Mouse (Mus musculus): ENCODE results near the gene Mamdc4. TPM values are rescaled to one million over a fixed set of nuclear protein-coding genes. Genes with fewer than 3 reads are reported as not detected.

Mamdc4 gene
- polyA plus RNA-seq (2014; fragmentation: Illumina TruSeq; extraction: RNeasy Lipid Tissue Mini Kit (QIAGEN cat#74804); ENCODE audit: low read depth, low replicate concordance), result not detected

DNA sequence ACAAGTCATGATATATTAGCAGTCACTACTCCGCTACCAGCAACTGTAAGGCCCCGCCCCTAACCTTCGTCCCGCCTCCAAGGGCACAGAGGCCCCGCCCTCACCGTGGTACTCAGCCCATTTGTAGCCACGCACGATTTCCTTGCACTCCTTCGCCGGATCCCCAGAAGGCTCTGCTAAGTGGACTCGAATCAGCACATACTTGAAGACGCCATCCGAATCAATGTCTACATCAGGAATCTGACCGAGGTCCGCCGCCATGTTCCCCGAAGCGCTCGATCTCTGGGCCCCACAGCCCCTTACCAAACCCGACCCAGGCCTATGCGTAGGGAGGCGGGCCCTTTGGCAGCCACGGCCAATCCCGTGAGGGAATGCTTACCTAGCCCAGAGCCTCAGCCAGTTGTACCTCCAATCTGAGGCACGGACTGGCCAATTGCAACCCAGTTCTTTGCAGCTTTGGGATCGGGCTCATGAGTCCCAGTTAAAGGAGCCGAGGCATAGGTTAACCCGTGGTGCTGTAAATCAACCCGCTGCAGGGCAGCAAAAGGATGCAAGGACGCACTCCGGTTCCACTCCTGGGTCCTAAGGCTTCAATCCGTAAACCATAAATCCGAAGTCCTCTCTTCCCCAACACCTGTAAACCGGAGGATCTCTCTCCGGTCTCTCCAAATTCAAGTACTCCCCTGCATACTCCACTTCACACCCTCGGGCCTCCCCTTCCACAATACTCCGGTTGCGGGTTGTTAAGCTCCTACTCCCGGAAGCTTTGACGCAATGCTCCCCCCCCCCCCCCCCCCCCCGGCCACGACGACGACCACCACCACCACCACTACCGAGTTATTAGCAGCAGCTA, at the start of gene Mamdc4, which contains the start of gene Phpt1:
TSS of gene Mamdc4 (minus strand) at position 267 of the 853 bp plus-strand sequence.
TSS of gene Phpt1 (minus strand) at position 646 of the 853 bp plus-strand sequence.

DNA sequence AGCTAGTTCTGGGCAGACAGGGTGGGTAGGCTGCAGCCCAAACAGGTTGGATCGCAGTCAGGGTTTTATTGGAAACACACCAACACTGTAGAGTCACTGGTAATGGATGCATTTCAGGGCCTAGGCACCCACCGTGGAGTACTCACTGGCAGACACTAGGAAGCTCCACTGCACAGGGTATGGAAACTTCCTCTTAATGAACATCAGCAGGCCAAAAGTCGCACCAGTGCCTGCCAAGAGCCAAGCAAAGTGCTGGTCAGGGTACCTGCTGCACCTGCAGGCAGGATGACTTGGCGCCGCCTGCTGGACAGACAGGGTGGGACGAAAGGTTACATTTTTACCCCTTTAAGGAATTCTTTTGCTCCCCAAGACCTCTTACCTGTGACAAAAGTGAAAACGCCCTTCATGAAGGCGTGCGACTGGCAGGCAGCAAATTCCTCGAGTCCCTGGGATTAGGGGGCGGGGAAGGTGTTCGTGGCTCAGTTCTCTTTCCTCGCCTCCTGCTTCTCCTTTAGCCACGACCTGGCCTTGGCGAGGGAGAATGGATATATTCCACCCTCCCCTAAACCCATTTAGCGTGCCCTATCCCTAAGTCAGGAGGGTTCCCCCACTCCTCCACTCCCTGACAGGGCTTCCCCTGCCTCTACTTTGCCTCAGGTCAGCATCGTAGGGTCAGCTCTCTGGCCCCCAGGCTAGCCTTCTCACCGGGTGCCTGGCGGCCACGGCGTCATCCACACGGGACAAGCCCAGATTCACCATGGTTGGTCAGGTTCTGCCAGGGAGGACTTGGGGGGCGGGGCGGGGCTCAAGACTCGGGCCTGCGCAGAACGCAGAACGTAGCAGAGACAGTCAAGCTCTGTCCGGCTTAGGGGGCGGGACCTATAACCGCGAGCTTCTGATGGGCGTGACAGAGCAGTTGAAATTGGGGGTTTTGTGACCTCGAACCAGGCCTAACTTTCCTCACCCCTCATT, 46.9 kb upstream of the Mamdc4 start, which contains the start of gene Tmem141:
TSS of gene Tmem141 (minus strand) at position 777 of the 972 bp plus-strand sequence.

DNA sequence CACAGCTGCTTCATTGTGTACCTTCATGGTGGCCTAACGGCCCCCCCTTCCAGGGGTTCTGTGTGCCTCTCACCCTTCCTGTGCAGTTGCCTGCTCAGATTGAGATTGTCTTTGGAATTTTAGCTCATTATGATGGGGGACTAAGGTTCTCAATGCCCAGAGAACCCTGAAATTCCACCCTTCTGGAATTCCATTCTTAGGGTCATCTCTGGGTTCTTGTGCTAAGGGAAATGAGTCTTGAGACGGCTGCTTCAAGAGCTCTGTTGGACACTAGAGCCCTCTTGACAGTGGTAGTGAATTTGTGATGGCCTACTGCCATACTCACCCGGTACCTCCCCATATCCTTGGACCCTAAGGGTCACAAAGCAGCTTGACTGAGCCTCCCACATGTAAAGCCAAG, 42.9 kb upstream of the Mamdc4 start, which contains the start of gene Ccdc183:
TSS of gene Ccdc183 (minus strand) at position 101 of the 400 bp plus-strand sequence.

DNA sequence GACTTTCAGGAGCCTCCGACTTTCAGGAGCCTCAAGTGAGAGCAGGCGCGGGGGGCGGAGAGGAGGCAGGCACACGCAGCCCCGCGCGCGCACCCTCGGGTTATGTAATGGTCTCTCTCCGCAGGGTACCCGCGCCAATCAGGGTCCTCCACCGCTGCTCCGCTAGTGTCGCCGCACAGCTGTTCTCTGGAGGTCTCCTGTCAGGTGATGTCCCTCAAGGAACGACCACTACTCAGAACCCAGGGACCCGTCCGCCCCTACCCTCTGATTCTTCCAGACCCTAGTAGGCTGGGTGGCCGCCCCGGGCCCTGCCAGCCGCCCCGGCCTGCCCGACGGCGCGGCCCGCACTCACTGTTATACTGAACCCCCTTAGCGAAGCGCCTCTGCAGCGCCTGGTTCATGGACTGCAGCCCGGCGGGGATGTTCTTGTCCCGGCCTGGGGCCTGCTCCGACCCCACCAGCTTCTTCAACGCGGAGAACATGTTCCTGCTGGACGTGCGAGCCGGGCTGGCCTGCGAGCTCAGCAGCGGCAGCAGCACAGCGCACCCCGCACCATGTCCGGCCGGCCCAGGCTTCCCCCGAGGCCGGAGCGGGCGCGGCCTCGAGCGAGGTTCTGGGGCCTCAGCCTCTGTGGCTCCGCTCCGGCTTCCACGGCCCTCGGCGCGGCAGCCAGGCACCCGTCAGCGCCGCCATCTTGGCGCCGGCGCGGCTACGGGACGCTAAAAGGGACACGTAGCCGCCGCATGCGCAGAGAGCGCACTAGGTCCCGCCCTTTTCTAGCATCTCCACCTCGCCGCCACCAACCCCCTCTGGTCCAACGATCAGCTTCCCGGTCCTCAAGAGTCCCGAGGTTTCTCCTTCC, 33.3 kb upstream of the Mamdc4 start, which contains the start of gene Rabl6:
TSS of gene Rabl6 (minus strand) at position 761 of the 862 bp plus-strand sequence.

DNA sequence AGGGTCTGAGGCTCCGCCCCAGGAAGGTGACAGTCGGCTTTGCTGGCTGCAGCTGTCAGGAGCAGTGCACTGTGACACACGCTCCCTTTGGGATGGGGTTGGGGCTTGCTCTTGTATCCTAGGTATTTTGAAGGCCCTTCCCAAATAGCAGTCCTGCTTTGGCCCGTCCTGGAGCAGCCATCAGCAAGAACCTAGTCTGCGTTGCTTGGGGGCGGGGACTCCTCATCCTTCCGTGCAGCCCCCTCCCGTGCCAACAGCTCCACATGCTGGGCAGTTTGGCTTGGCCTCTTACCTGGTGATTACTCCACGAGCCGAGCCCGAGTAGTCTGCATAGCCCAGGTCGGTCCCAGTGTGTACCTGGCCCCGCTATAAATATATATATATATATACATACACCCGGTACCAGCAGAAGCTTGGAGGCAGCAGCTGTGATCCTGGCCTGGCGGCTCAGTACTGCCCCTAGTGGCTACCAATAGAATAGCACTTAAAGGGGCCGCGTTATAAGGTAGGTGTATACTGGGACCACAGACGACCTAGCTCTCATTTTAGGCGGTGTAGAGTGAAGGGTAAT, 6.7 kb upstream of the Mamdc4 start, which contains the start of gene Ajm1:
TSS of gene Ajm1 (minus strand) at position 464 of the 571 bp plus-strand sequence.

DNA sequence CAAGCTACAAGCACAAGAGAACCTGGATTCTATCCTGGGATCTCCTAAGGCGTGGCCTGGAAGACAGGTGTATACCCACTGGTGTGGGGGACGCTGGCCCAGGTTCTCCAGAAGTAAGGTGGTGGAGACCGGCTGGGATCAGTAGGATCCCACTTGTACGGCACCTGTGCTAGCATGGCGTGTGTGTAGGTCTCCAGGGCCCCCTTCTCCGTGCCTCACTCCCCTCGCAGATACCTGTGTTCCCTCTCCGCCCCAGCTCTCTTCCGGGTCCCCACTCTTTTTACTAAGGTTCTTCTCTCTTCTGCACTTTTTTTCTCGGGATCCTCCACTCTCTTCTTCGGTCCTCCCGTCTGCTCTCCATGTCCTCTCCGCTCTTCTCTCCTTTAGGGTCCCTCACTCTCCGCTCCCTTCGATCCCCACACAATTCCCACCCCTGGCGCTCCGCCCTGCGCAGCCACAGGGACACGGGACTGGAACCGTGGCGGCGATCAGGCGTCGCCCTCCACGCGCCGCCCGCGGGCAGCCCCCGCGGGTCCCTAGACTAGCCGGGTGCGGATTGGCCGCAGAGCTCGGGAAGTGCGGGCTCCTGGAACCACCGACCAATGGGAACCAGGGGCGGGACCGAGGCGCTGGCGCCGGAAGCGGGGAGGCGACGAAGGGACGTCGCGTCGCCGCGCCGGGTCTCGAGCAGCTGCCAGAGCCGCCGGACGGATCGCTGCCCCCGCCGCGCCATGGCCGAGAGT, 17.3 kb downstream of the Mamdc4 start, which contains the start of gene Edf1:
TSS of gene Edf1 (plus strand) at position 627 of the 743 bp plus-strand sequence.

DNA sequence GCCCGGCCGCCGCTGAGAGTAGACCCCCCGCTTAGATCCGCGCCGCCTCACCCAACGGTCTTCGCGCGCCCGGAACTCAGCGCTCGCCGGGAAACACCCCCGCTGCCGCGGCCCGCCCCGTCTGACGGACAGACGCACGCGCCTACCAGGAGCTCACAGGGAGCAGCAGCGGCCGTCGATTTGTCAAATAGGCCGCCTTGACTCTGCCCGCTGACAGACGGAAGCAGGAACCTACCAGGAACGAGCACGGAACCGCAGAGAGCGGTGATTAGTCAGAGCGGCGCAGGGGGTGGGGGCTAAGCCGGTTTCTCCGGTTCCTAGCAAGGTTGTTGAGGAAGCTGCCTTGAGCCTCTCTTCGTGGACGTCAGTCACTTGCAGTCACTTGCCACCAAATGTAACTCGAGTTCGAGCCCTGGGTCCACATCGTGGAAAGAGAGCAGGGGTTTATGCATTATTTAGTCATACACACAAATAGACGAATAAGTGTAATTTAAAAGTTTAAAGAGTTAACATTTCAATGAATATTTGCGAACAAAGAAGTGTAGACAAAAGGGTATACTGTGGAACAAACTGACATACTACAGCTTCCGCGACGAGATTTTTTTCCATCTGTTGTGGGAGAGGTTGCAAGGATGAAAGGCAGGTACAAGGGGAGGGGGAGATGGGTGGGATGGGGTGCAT, 27.7 kb downstream of the Mamdc4 start, which contains the start of gene Traf2:
TSS of gene Traf2 (minus strand) at position 130 of the 681 bp plus-strand sequence.

Other genes with a start within 250 kb of the Mamdc4 start
- 15.0 TPM for gene Man1b1, start 242.5 kb downstream of the Mamdc4 start, polyA plus RNA-seq (2014; fragmentation: Illumina TruSeq; extraction: RNeasy Lipid Tissue Mini Kit (QIAGEN cat#74804); ENCODE audit: low read depth, low replicate concordance)
- 34.5 TPM for gene Dpp7, start 218.5 kb downstream of the Mamdc4 start, polyA plus RNA-seq (2014; fragmentation: Illumina TruSeq; extraction: RNeasy Lipid Tissue Mini Kit (QIAGEN cat#74804); ENCODE audit: low read depth, low replicate concordance)
- gene Uap1l1, start 209.2 kb downstream of the Mamdc4 start, polyA plus RNA-seq (2014; fragmentation: Illumina TruSeq; extraction: RNeasy Lipid Tissue Mini Kit (QIAGEN cat#74804); ENCODE audit: low read depth, low replicate concordance), result 3.9 TPM
- not detected for gene Sapcd2, start 202.5 kb downstream of the Mamdc4 start, polyA plus RNA-seq (2014; fragmentation: Illumina TruSeq; extraction: RNeasy Lipid Tissue Mini Kit (QIAGEN cat#74804); ENCODE audit: low read depth, low replicate concordance)
- gene Entpd2, start 179.0 kb downstream of the Mamdc4 start, polyA plus RNA-seq (2014; fragmentation: Illumina TruSeq; extraction: RNeasy Lipid Tissue Mini Kit (QIAGEN cat#74804); ENCODE audit: low read depth, low replicate concordance), result 0.36 TPM
- 4.3 TPM for gene Npdc1, start 175.5 kb downstream of the Mamdc4 start, polyA plus RNA-seq (2014; fragmentation: Illumina TruSeq; extraction: RNeasy Lipid Tissue Mini Kit (QIAGEN cat#74804); ENCODE audit: low read depth, low replicate concordance)
- not detected for gene Fut7, start 151.6 kb downstream of the Mamdc4 start, polyA plus RNA-seq (2014; fragmentation: Illumina TruSeq; extraction: RNeasy Lipid Tissue Mini Kit (QIAGEN cat#74804); ENCODE audit: low read depth, low replicate concordance)
- gene Abca2, start 146.1 kb downstream of the Mamdc4 start, polyA plus RNA-seq (2014; fragmentation: Illumina TruSeq; extraction: RNeasy Lipid Tissue Mini Kit (QIAGEN cat#74804); ENCODE audit: low read depth, low replicate concordance), result 0.77 TPM
- not detected for gene Clic3, start 118.0 kb downstream of the Mamdc4 start, polyA plus RNA-seq (2014; fragmentation: Illumina TruSeq; extraction: RNeasy Lipid Tissue Mini Kit (QIAGEN cat#74804); ENCODE audit: low read depth, low replicate concordance)
- gene Paxx, start 113.8 kb downstream of the Mamdc4 start, polyA plus RNA-seq (2014; fragmentation: Illumina TruSeq; extraction: RNeasy Lipid Tissue Mini Kit (QIAGEN cat#74804); ENCODE audit: low read depth, low replicate concordance), result 2.2 TPM
- gene Ptgds, start 104.8 kb downstream of the Mamdc4 start, polyA plus RNA-seq (2014; fragmentation: Illumina TruSeq; extraction: RNeasy Lipid Tissue Mini Kit (QIAGEN cat#74804); ENCODE audit: low read depth, low replicate concordance), result not detected
- gene Lcn12, start 80.9 kb downstream of the Mamdc4 start, polyA plus RNA-seq (2014; fragmentation: Illumina TruSeq; extraction: RNeasy Lipid Tissue Mini Kit (QIAGEN cat#74804); ENCODE audit: low read depth, low replicate concordance), result not detected
- gene Fbxw5, start 74.1 kb downstream of the Mamdc4 start, polyA plus RNA-seq (2014; fragmentation: Illumina TruSeq; extraction: RNeasy Lipid Tissue Mini Kit (QIAGEN cat#74804); ENCODE audit: low read depth, low replicate concordance), result 0.40 TPM
- 1.7 TPM for gene C8g, start 73.1 kb downstream of the Mamdc4 start, polyA plus RNA-seq (2014; fragmentation: Illumina TruSeq; extraction: RNeasy Lipid Tissue Mini Kit (QIAGEN cat#74804); ENCODE audit: low read depth, low replicate concordance)
- gene Traf2, start 27.9 kb downstream of the Mamdc4 start, polyA plus RNA-seq (2014; fragmentation: Illumina TruSeq; extraction: RNeasy Lipid Tissue Mini Kit (QIAGEN cat#74804); ENCODE audit: low read depth, low replicate concordance), result 0.65 TPM
- 0.89 TPM for gene Edf1, start 17.0 kb downstream of the Mamdc4 start, polyA plus RNA-seq (2014; fragmentation: Illumina TruSeq; extraction: RNeasy Lipid Tissue Mini Kit (QIAGEN cat#74804); ENCODE audit: low read depth, low replicate concordance)
- gene Phpt1, start 379 bp upstream of the Mamdc4 start, polyA plus RNA-seq (2014; fragmentation: Illumina TruSeq; extraction: RNeasy Lipid Tissue Mini Kit (QIAGEN cat#74804); ENCODE audit: low read depth, low replicate concordance), result 1.1 TPM
- gene Ajm1, start 6.9 kb upstream of the Mamdc4 start, polyA plus RNA-seq (2014; fragmentation: Illumina TruSeq; extraction: RNeasy Lipid Tissue Mini Kit (QIAGEN cat#74804); ENCODE audit: low read depth, low replicate concordance), result not detected
- 37.2 TPM for gene Rabl6, start 33.7 kb upstream of the Mamdc4 start, polyA plus RNA-seq (2014; fragmentation: Illumina TruSeq; extraction: RNeasy Lipid Tissue Mini Kit (QIAGEN cat#74804); ENCODE audit: low read depth, low replicate concordance)
- gene Ccdc183, start 42.8 kb upstream of the Mamdc4 start, polyA plus RNA-seq (2014; fragmentation: Illumina TruSeq; extraction: RNeasy Lipid Tissue Mini Kit (QIAGEN cat#74804); ENCODE audit: low read depth, low replicate concordance), result not detected
- gene Tmem141, start 47.2 kb upstream of the Mamdc4 start, polyA plus RNA-seq (2014; fragmentation: Illumina TruSeq; extraction: RNeasy Lipid Tissue Mini Kit (QIAGEN cat#74804); ENCODE audit: low read depth, low replicate concordance), result 4.8 TPM
- gene Fcna, start 53.2 kb upstream of the Mamdc4 start, polyA plus RNA-seq (2014; fragmentation: Illumina TruSeq; extraction: RNeasy Lipid Tissue Mini Kit (QIAGEN cat#74804); ENCODE audit: low read depth, low replicate concordance), result not detected
- gene Lcn8, start 78.3 kb upstream of the Mamdc4 start, polyA plus RNA-seq (2014; fragmentation: Illumina TruSeq; extraction: RNeasy Lipid Tissue Mini Kit (QIAGEN cat#74804); ENCODE audit: low read depth, low replicate concordance), result not detected
- gene Lcn5, start 83.1 kb upstream of the Mamdc4 start, polyA plus RNA-seq (2014; fragmentation: Illumina TruSeq; extraction: RNeasy Lipid Tissue Mini Kit (QIAGEN cat#74804); ENCODE audit: low read depth, low replicate concordance), result not detected
- not detected for gene Lcn6, start 101.9 kb upstream of the Mamdc4 start, polyA plus RNA-seq (2014; fragmentation: Illumina TruSeq; extraction: RNeasy Lipid Tissue Mini Kit (QIAGEN cat#74804); ENCODE audit: low read depth, low replicate concordance)
- gene Lcn10, start 107.9 kb upstream of the Mamdc4 start, polyA plus RNA-seq (2014; fragmentation: Illumina TruSeq; extraction: RNeasy Lipid Tissue Mini Kit (QIAGEN cat#74804); ENCODE audit: low read depth, low replicate concordance), result not detected
- not detected for gene Obp2a, start 125.2 kb upstream of the Mamdc4 start, polyA plus RNA-seq (2014; fragmentation: Illumina TruSeq; extraction: RNeasy Lipid Tissue Mini Kit (QIAGEN cat#74804); ENCODE audit: low read depth, low replicate concordance)
- gene Bmyc, start 131.9 kb upstream of the Mamdc4 start, polyA plus RNA-seq (2014; fragmentation: Illumina TruSeq; extraction: RNeasy Lipid Tissue Mini Kit (QIAGEN cat#74804); ENCODE audit: low read depth, low replicate concordance), result 2.8 TPM
- gene Obp2b, start 162.2 kb upstream of the Mamdc4 start, polyA plus RNA-seq (2014; fragmentation: Illumina TruSeq; extraction: RNeasy Lipid Tissue Mini Kit (QIAGEN cat#74804); ENCODE audit: low read depth, low replicate concordance), result not detected
- not detected for gene Lcn3, start 190.7 kb upstream of the Mamdc4 start, polyA plus RNA-seq (2014; fragmentation: Illumina TruSeq; extraction: RNeasy Lipid Tissue Mini Kit (QIAGEN cat#74804); ENCODE audit: low read depth, low replicate concordance)
- not detected for gene Lcn11, start 202.2 kb upstream of the Mamdc4 start, polyA plus RNA-seq (2014; fragmentation: Illumina TruSeq; extraction: RNeasy Lipid Tissue Mini Kit (QIAGEN cat#74804); ENCODE audit: low read depth, low replicate concordance)
- gene Gm13539, start 207.4 kb upstream of the Mamdc4 start, polyA plus RNA-seq (2014; fragmentation: Illumina TruSeq; extraction: RNeasy Lipid Tissue Mini Kit (QIAGEN cat#74804); ENCODE audit: low read depth, low replicate concordance), result not detected
- not detected for gene Glt6d1, start 241.0 kb upstream of the Mamdc4 start, polyA plus RNA-seq (2014; fragmentation: Illumina TruSeq; extraction: RNeasy Lipid Tissue Mini Kit (QIAGEN cat#74804); ENCODE audit: low read depth, low replicate concordance)
- not detected for gene Lcn9, start 248.3 kb upstream of the Mamdc4 start, polyA plus RNA-seq (2014; fragmentation: Illumina TruSeq; extraction: RNeasy Lipid Tissue Mini Kit (QIAGEN cat#74804); ENCODE audit: low read depth, low replicate concordance)